Mouse (Mus musculus): Measurements from ENCODE around the gene Kif3c.
"Not testable (repeated sequence)": the region's sequence is repeated elsewhere in the genome, so short reads cannot be mapped to it uniquely, and the experiment has no call there.

Gene Kif3c

GRCm38 (mm10) chr12:3368771-3369170, 3.8 kb downstream of the Kif3c start:
- no peak for DNase-seq (ENCODE audit: low read depth, low spot score)

- DNase-seq (ENCODE audit: low read depth, low spot score): no peak
These were observed 6.3 kb downstream of the Kif3c start for GRCm38 (mm10) chr12:3370979-3371925.

- DNase-seq (ENCODE audit: low read depth, low spot score): no peak
These were observed 7.1 kb downstream of the Kif3c start for GRCm38 (mm10) chr12:3371991-3372390.

- no peak for DNase-seq (ENCODE audit: low read depth, low spot score)
These were observed 8.6 kb downstream of the Kif3c start for GRCm38 (mm10) chr12:3373566-3373965.

GRCm38 (mm10) chr12:3374552-3374951, 9.6 kb downstream of the Kif3c start:
- DNase-seq (ENCODE audit: low read depth, low spot score): no peak

- DNase-seq (ENCODE audit: low read depth, low spot score): peak; percentile 73
These were observed 12.3 kb downstream of the Kif3c start for GRCm38 (mm10) chr12:3377190-3377589.

- DNase-seq (ENCODE audit: low read depth, low spot score): no peak
These were observed 12.8 kb downstream of the Kif3c start for GRCm38 (mm10) chr12:3377755-3378154.

- DNase-seq (ENCODE audit: low read depth, low spot score): no peak
These were observed 19.9 kb downstream of the Kif3c start for GRCm38 (mm10) chr12:3384860-3385259.

- no peak for DNase-seq (ENCODE audit: low read depth, low spot score)
These were observed 20.3 kb downstream of the Kif3c start for GRCm38 (mm10) chr12:3385271-3385670.

GRCm38 (mm10) chr12:3385940-3386339, 21.0 kb downstream of the Kif3c start:
- no peak for DNase-seq (ENCODE audit: low read depth, low spot score)

- peak; percentile 25 for DNase-seq (ENCODE audit: low read depth, low spot score)
These were observed 23.0 kb downstream of the Kif3c start for GRCm38 (mm10) chr12:3387891-3388290.

GRCm38 (mm10) chr12:3389394-3389793, 24.5 kb downstream of the Kif3c start:
- no peak for DNase-seq (ENCODE audit: low read depth, low spot score)

GRCm38 (mm10) chr12:3390071-3390470, 25.1 kb downstream of the Kif3c start:
- no peak for DNase-seq (ENCODE audit: low read depth, low spot score)

GRCm38 (mm10) chr12:3390577-3391262, 25.8 kb downstream of the Kif3c start:
- DNase-seq (ENCODE audit: low read depth, low spot score): peak; percentile 89

GRCm38 (mm10) chr12:3391276-3391675, 26.3 kb downstream of the Kif3c start:
- no peak for DNase-seq (ENCODE audit: low read depth, low spot score)

GRCm38 (mm10) chr12:3393140-3393539, 28.2 kb downstream of the Kif3c start:
- DNase-seq (ENCODE audit: low read depth, low spot score): peak; percentile 39

- DNase-seq (ENCODE audit: low read depth, low spot score): no peak
These were observed 32.0 kb downstream of the Kif3c start for GRCm38 (mm10) chr12:3396931-3397330.

- DNase-seq (ENCODE audit: low read depth, low spot score): not testable (repeated sequence)
These were observed 40.7 kb downstream of the Kif3c start for GRCm38 (mm10) chr12:3405662-3406061.

- no peak for DNase-seq (ENCODE audit: low read depth, low spot score)
These were observed 41.7 kb downstream of the Kif3c start for GRCm38 (mm10) chr12:3406585-3406984.

GRCm38 (mm10) chr12:3414956-3415355, 50.0 kb downstream of the Kif3c start:
- peak; percentile 66 for DNase-seq (ENCODE audit: low read depth, low spot score)

- no peak for DNase-seq (ENCODE audit: low read depth, low spot score)
These were observed 53.8 kb downstream of the Kif3c start for GRCm38 (mm10) chr12:3418761-3419160.

- no peak for DNase-seq (ENCODE audit: low read depth, low spot score)
These were observed 55.6 kb downstream of the Kif3c start for GRCm38 (mm10) chr12:3420519-3420918.

GRCm38 (mm10) chr12:3422786-3423185, 57.9 kb downstream of the Kif3c start:
- no peak for DNase-seq (ENCODE audit: low read depth, low spot score)
